Mouse (Mus musculus) lung, postnatal 0 days (tissue): Measurements from ENCODE around the gene Itgav. TPM values are rescaled to one million over a fixed set of nuclear protein-coding genes. Genes with fewer than 3 reads are reported as not detected.
A peak's percentile ranks its signal among the peaks of the same experiment; 100 is the strongest.
"Not testable (repeated sequence)": the region's sequence is repeated elsewhere in the genome, so short reads cannot be mapped to it uniquely, and the experiment has no call there.

Experiments
- ATAC-seq: fragments of 200-750 bp; cut with Nextera tagmentation; 2 replicates; pipeline ENCODE4 v1.8.0; 2017; ENCODE audit warnings: moderate library complexity
- DNase-seq: peaks from one replicate; pipeline ENCODE4 v3.0.0-alpha.2; 2016; ENCODE audit warnings: low spot score
- H3K27ac ChIP-seq: fragments of 300-500 bp; sonication (generic); 2 replicates; pipeline ENCODE4 v1.5.1; 2014; ENCODE audit warnings: antibody characterized with exemption, mild to moderate bottlenecking, low read length, mixed read lengths
- H3K27me3 ChIP-seq: fragments of 300-500 bp; sonication (generic); replicated peaks from 2 replicates; pipeline ENCODE4 v1.6.1; 2014; ENCODE audit warnings: low read length, mixed read lengths; ENCODE audit not compliant: insufficient read depth
- H3K36me3 ChIP-seq: fragments of 300-500 bp; sonication (generic); 2 replicates; pipeline ENCODE4 v1.6.1; 2014; ENCODE audit warnings: low read length, mixed read lengths; ENCODE audit not compliant: insufficient read depth
- H3K4me1 ChIP-seq: fragments of 300-500 bp; sonication (generic); 2 replicates; pipeline ENCODE4 v1.6.1; 2014; ENCODE audit warnings: antibody characterized with exemption, low read depth, low read length, mixed read lengths; ENCODE audit not compliant: insufficient read depth
- H3K4me2 ChIP-seq: fragments of 300-500 bp; sonication (generic); replicated peaks from 2 replicates; pipeline ENCODE4 v1.6.1; 2014; ENCODE audit warnings: low read depth, mild to moderate bottlenecking, low read length, moderate library complexity, mixed read lengths
- H3K4me3 ChIP-seq: fragments of 300-500 bp; sonication (generic); 2 replicates; pipeline ENCODE4 v1.5.1; 2014; ENCODE audit warnings: low read depth, low read length
- H3K9ac ChIP-seq: fragments of 300-500 bp; sonication (generic); replicated peaks from 2 replicates; pipeline ENCODE4 v1.6.1; 2014; ENCODE audit warnings: low read depth, mild to moderate bottlenecking
- H3K9me3 ChIP-seq: fragments of 300-500 bp; sonication (generic); 2 replicates; pipeline ENCODE4 v1.6.1; 2016; ENCODE audit warnings: low read length, mixed read lengths
- CTCF ChIP-seq: IDR thresholded peaks from 2 replicates; pipeline ENCODE4 v1.5.1; 2016; ENCODE audit warnings: antibody characterized with exemption, mild to moderate bottlenecking
- EP300 ChIP-seq: IDR thresholded peaks from 2 replicates; pipeline ENCODE4 v1.6.1; 2016; ENCODE audit warnings: antibody characterized with exemption, mild to moderate bottlenecking, control low read depth
- WGBS: fragments of 180-500 bp; shearing (Covaris S2); extraction: QIAGEN DNeasy Blood & Tissue Kit; methylation state at CpG from one replicate; pipeline ENCODE4 v1.1.7; 2014; 5-methylcytosine and 5-hydroxymethylcytosine counted together
- polyA plus RNA-seq: library from polyadenylated mRNA; unstranded; fragments of >200 nt; fragmentation: Nextera tagmentation; extraction: Ambion mirVana; gene quantifications from 2 replicates; pipeline ENCODE4 v1.2.1, GENCODE M21; 2015

Itgav gene
- polyA plus RNA-seq, 1 experiment from 2014 or later: 90.8 TPM

DNA sequence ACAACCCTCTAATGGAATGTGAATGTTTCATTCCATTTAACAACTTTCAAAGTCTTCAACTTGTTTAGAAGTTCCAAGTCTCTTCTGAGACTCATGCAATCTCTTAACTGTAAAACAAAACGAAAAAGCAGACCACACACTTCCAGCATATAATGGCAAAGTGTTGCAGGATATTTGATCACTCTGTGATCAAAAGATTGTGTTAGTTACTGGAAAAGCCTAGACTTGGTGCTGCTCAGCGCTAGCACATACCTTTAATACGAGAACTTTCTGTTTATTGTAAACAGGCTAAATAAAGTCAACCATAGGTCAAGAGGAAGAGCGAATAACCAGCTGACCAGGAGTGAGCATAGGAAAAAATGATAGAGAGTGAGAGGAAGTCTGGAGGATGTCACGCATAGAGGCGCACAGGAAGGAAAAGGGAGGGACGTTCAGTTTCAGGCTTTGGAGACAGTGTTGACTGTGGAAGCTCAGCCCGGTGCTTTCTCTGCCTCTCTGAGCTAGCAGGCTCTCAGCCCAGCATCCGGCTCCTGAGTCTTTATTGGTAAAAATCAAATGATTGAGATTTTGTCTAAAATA is 18.5 kb upstream of the Itgav start:
- no peak overlapping the region for H3K4me2 ChIP-seq
- DNase-seq (peak; percentile 48), ATAC-seq (peak; percentile 70)
- WGBS: 38% methylated on average over 9 of the region's 9 CpGs
- TF ChIP-seq CTCF (no peak), EP300 (peak; percentile 22; the same call in 1 of the 2 replicates)
- H3K9me3 ChIP-seq: no peaks in the 10 kb centered on the region
- H3K27me3 ChIP-seq: no peaks in the 10 kb centered on the region
- H3K4me3 ChIP-seq: no peak overlapping the region
- no peak overlapping the region for H3K27ac ChIP-seq
- peaks cover 6% of the 10 kb centered on the region; the same call in 1 of the 2 replicates for H3K4me1 ChIP-seq
- no peaks in the 10 kb centered on the region for H3K36me3 ChIP-seq
- no peak overlapping the region for H3K9ac ChIP-seq

DNA sequence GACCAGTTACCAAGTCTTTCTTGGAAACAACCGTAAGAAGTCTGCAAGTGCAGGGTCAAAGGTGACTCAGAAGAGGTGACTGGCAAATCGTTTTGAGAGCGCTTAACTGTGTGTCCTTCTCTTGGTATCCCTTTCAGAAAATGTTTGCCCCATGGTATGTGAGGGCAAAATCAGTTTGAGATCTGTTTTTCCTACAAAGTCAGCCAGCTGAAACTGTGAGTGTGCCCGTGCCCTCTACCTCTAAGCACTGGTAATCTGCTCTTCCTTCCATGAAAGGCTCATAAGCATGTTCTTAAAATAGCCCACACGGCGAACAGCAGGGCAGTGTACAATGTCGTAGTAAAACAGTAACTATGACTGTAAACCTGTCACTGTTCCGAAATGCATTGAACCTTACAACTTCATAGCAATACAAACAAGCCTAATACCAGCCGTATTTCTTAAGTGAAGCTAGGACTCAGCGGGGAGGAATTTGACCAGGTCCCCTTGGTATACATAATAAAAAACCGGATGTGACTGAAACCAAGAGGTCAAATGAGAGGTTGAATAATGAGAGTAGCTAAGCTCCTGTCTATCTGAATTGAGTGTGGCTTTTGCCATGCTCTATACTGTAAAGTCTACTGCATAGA is 14.2 kb upstream of the Itgav start:
- Histone ChIP-seq H3K9me3 (no peaks in the 10 kb centered on the region), H3K27me3 (no peaks in the 10 kb centered on the region), H3K4me1 (no peaks in the 10 kb centered on the region), H3K36me3 (no peaks in the 10 kb centered on the region), H3K9ac (no peak overlapping the region), H3K4me2 (no peak overlapping the region), H3K4me3 (no peak overlapping the region), H3K27ac (no peak overlapping the region)
- TF ChIP-seq CTCF (no peak), EP300 (no peak)
- ATAC-seq (no peak), DNase-seq (no peak)
- WGBS: 38% methylated on average over 11 of the region's 11 CpGs

DNA sequence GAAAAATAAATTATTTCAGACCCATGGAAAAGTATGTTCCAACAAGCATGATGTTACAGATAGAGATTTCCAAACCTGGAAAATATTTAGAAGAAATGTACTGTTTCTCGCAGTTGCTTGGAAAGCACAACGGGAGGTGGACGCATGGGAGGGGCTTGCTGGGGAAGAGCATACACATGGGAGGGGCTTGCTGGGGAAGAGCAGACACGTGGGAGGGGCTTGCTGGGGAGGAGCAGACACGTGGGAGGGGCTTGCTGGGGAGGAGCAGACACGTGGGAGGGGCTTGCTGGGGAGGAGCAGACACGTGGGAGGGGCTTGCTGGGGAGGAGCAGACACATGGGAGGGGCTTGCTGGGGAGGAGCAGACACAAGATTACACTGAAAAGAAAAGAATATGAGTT is 10.9 kb upstream of the Itgav start:
- H3K27me3 ChIP-seq, H3K4me2 ChIP-seq, DNase-seq, H3K36me3 ChIP-seq, ATAC-seq, H3K4me1 ChIP-seq, H3K9me3 ChIP-seq, H3K9ac ChIP-seq, H3K4me3 ChIP-seq, H3K27ac ChIP-seq: not testable (repeated sequence)
- 88% methylated on average over 5 of the region's 7 CpGs for WGBS

DNA sequence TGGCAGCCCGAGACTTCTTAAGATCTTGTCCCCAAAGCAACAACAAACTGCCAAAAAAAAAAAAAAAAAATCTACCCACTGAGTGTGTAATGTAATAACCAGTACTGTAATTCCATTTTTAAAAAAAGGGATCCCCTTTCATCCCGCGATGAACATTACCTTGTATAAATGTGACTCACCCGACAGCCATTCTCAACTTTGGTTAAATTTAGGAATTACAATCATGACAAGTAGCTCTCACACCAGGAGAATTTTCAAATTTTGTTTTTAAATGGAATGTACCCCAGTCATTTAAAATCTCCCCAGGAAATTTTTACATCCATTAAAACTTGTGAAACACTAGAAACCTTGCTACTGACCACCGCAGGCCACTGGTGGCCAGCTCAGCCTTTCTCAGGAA is 10.3 kb upstream of the Itgav start:
- Histone ChIP-seq H3K9me3 (no peaks in the 10 kb centered on the region), H3K4me2 (no peak overlapping the region), H3K36me3 (no peaks in the 10 kb centered on the region), H3K27me3 (no peaks in the 10 kb centered on the region), H3K27ac (no peak overlapping the region), H3K9ac (no peak overlapping the region), H3K4me3 (no peak overlapping the region), H3K4me1 (no peaks in the 10 kb centered on the region)
- TF ChIP-seq CTCF: no peak
- no peak for TF ChIP-seq EP300
- ATAC-seq (no peak), DNase-seq (no peak)
- WGBS: 84% methylated on average over 5 of the region's 5 CpGs

DNA sequence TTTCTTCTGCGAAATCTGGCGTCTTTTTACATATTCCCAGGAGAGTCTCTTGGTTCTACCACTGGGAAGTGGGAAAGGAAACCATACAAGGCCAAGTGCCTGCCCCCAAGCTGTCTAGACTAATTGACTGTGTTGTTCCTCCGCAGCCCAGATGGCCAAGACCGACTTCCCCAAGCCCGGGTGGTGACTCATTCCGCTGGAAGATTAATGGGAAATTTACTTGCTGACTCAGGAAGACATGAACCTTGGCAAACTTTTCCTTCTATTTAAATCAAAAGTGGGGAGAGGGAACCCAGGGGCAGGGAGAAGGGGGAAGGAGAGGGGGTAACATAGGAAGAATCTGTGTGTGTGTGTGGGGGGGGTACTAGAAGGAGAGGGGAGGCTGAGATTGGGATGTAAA is 9.4 kb upstream of the Itgav start:
- peak; percentile 93 for ATAC-seq
- no peak overlapping the region for H3K4me2 ChIP-seq

DNA sequence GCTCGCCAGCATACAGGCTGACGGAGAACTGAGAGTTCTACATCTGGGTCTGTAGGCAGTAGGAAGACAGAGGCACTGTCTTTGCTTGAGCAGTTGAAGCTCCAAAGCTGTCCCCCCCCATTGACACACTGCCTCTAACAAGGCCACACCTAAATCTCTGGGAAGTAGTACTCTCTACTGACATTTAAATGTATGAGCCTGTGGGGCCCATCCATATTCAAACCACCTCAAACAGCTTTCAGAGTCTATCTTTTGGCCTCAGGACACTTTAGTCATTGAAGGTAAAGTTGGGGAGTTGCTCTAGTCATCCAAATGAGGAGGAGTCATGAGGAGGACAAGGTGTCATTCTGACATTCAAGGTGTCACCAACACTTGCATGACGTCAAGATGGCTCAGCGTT is 5.9 kb upstream of the Itgav start:
- H3K36me3 ChIP-seq: no peaks in the 10 kb centered on the region
- no peak for TF ChIP-seq CTCF
- TF ChIP-seq EP300: no peak
- no peaks in the 10 kb centered on the region for H3K9me3 ChIP-seq
- no peak for DNase-seq
- peaks cover 2% of the 10 kb centered on the region; the same call in 1 of the 2 replicates for H3K4me1 ChIP-seq
- ATAC-seq: no peak
- H3K27ac ChIP-seq: no peak overlapping the region
- no peak overlapping the region for H3K9ac ChIP-seq
- H3K4me3 ChIP-seq: no peak overlapping the region
- H3K27me3 ChIP-seq: no peaks in the 10 kb centered on the region
- H3K4me2 ChIP-seq: no peak overlapping the region
- 83% methylated on average over 4 of the region's 4 CpGs for WGBS

More for the DNA sequence above, 9.4 kb upstream of the Itgav start:
- 21% methylated on average over 6 of the region's 6 CpGs for WGBS
- Histone ChIP-seq H3K27me3 (no peaks in the 10 kb centered on the region), H3K9me3 (no peaks in the 10 kb centered on the region), H3K4me1 (no peaks in the 10 kb centered on the region), H3K27ac (no peak overlapping the region), H3K9ac (no peak overlapping the region), H3K36me3 (no peaks in the 10 kb centered on the region), H3K4me3 (no peak overlapping the region)
- DNase-seq: peak; percentile 86
- TF ChIP-seq CTCF: no peak
- TF ChIP-seq EP300: peak; percentile 44; the same call in 1 of the 2 replicates
